Mouse (Mus musculus) embryonic facial prominence, embryonic 15.5 days (tissue): Measurements from ENCODE around the gene Zdhhc5. TPM values are rescaled to one million over a fixed set of nuclear protein-coding genes. Genes with fewer than 3 reads are reported as not detected.

ENCODE experiments used
- ATAC-seq: fragments of 200-750 bp; cut with Nextera tagmentation; 2 replicates; pipeline ENCODE4 v1.8.0; 2017; ENCODE audit warnings: low read depth, moderate TSS enrichment; ENCODE audit not compliant: insufficient number of reproducible peaks, low FRiP score, low TSS enrichment
- H3K27ac ChIP-seq: fragments of 300-500 bp; sonication (generic); replicated peaks from 2 replicates; pipeline ENCODE4 v1.5.1; 2015; ENCODE audit warnings: mild to moderate bottlenecking, inconsistent platforms
- H3K27me3 ChIP-seq: fragments of 300-500 bp; sonication (generic); 2 replicates; pipeline ENCODE4 v1.6.1; 2015; ENCODE audit warnings: inconsistent platforms
- H3K36me3 ChIP-seq: fragments of 300-500 bp; sonication (generic); 2 replicates; pipeline ENCODE4 v1.6.1; 2015; ENCODE audit warnings: mild to moderate bottlenecking, inconsistent platforms
- H3K4me1 ChIP-seq: fragments of 300-500 bp; sonication (generic); 2 replicates; pipeline ENCODE4 v1.6.1; 2015; ENCODE audit warnings: inconsistent platforms
- H3K4me2 ChIP-seq: fragments of 300-500 bp; sonication (generic); replicated peaks from 2 replicates; pipeline ENCODE4 v1.6.1; 2015; ENCODE audit warnings: mild to moderate bottlenecking, inconsistent platforms
- H3K4me3 ChIP-seq: fragments of 300-500 bp; sonication (generic); replicated peaks from 2 replicates; pipeline ENCODE4 v1.5.1; 2015; ENCODE audit warnings: mild to moderate bottlenecking, inconsistent platforms
- H3K9ac ChIP-seq: fragments of 300-500 bp; sonication (generic); 2 replicates; pipeline ENCODE4 v1.6.1; 2015; ENCODE audit warnings: inconsistent platforms
- H3K9me3 ChIP-seq: fragments of 300-500 bp; sonication (generic); replicated peaks from 2 replicates; pipeline ENCODE4 v1.6.1; 2016; ENCODE audit warnings: inconsistent platforms
- WGBS: fragments of 180-500 bp; shearing (Covaris S2); methylation state at CpG from one replicate; pipeline ENCODE4 v1.1.7; 2015; 5-methylcytosine and 5-hydroxymethylcytosine counted together
- polyA plus RNA-seq: library from polyadenylated mRNA; unstranded; fragments of >200 nt; fragmentation: Nextera tagmentation; extraction: Ambion mirVana; gene quantifications from 2 replicates; pipeline ENCODE4 v1.2.1, GENCODE M21; 2015

Zdhhc5 gene
- polyA plus RNA-seq, 1 experiment from 2014 or later = 28.1 TPM

DNA sequence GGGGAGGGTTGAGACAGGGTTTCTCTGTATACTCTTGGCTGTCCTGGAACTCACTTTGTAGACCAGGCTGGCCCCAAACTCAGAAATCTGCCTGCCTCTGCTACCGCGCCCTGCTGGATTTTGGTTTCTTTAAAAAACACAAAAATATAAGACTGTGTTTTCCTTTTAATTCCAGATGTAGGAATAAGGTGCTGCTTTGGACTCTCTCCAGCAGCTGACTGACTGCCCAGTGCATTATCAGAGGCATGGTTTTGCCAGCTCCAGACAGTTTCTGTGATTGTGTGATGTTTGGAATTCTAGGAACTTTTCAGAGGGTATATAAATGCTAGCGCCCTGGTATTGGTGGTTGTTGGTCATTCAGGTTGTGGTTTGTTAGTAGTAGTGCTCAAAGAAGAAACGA is 2.4 kb upstream of the Zdhhc5 start:
- H3K27ac ChIP-seq = no peak overlapping the region
- no peaks in the 10 kb centered on the region for H3K27me3 ChIP-seq
- H3K4me1 ChIP-seq = peaks cover 11% of the 10 kb centered on the region; the same call in 1 of the 2 replicates
- H3K4me2 ChIP-seq = no peak overlapping the region
- no peak for ATAC-seq
- no peak overlapping the region for H3K4me3 ChIP-seq
- no peaks in the 10 kb centered on the region for H3K9me3 ChIP-seq
- WGBS = 92% methylated on average over 4 of the region's 4 CpGs
- H3K9ac ChIP-seq = no peak overlapping the region
- H3K36me3 ChIP-seq = peaks cover 9% of the 10 kb centered on the region; the same call in 1 of the 2 replicates

DNA sequence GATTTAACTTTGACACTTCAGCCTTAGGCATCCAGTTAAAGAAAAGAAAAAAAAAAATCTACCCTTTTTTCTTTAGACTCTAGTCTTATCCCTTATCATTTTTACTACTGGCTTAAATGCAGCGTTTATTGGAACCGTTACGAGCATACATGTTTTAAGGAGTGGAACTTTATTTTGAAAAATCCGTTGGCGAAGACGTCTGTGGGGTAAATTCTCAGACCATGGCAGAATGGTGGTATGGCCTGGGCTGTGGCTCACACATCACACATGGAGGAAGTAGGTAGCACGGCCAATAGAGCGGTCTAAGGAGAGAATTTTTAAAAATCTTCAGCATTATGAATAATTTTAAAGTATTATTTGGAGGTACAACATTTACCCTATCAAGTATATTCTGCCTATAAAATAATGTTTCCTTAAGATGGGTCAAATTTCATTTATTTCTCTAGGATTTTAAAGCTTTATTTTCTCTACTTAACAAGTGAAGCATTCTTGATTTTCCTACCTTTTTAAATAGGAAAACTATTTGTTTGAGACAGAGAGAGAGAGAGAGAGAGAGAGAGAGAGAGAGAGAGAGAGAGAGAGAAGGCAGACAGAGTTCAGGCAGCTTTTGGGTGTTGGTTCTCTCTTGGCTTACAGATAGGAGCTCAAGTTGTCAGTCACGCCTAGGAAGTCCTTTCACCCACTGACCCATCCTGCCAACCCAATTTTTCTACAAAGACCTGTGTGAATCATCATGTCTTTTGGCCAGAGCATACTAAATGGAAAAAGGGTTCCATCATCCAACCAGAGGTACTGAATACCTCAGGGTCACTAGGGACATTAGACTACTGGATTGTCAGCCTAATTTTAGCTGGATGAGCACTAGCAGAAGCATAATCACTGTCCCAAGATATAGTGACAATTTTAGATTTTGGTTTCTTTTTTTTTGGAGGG is 1.7 kb upstream of the Zdhhc5 start:
- peak overlapping the region; percentile 98 for H3K27ac ChIP-seq
- H3K36me3 ChIP-seq = peaks cover 4% of the 10 kb centered on the region; the same call in 1 of the 2 replicates
- peak overlapping the region; percentile 74 for H3K4me2 ChIP-seq
- peaks cover 11% of the 10 kb centered on the region; the same call in 1 of the 2 replicates for H3K4me1 ChIP-seq
- H3K9ac ChIP-seq = peak overlapping the region; percentile 63; the same call in 1 of the 2 replicates
- no peaks in the 10 kb centered on the region for H3K27me3 ChIP-seq
- no peaks in the 10 kb centered on the region for H3K9me3 ChIP-seq
- 25% methylated on average over 9 of the region's 9 CpGs for WGBS
- peak overlapping the region; percentile 98 for H3K4me3 ChIP-seq
- ATAC-seq = no peak

- under 1% methylated on average over 33 of the region's 33 CpGs for WGBS
- H3K4me1 ChIP-seq = peaks cover 11% of the 10 kb centered on the region; the same call in 1 of the 2 replicates
- peak; percentile 96 for ATAC-seq
Measured at GRCm38 (mm10) chr2:84715562-84716361, 782 bp upstream of the Zdhhc5 start.

DNA sequence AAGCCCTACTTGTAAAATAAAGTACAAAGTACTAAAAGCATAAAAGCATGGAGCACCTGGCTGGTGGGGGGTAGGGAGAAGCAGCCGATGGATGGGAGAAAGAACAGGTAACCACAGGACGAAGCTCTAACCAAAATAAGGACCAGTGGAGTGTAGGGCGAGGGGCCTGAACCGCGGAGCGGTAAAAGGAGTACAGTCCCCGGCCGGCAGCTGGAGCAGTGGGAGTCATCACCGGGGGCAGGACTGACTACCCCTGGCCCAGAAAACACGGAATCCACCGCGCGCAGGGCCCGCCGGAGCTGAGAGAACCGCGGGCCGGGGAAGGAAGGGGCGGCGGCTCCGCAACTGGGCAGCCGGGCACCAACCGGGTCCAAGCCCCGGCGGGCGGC is 564 bp downstream of the Zdhhc5 start:
- H3K9ac ChIP-seq = peak overlapping the region; percentile 90
- peaks cover 11% of the 10 kb centered on the region; the same call in 1 of the 2 replicates for H3K4me1 ChIP-seq
- no peak for ATAC-seq
- under 1% methylated on average over 26 of the region's 26 CpGs for WGBS
- peaks cover 12% of the 10 kb centered on the region for H3K36me3 ChIP-seq
- no peaks in the 10 kb centered on the region for H3K27me3 ChIP-seq
- peak overlapping the region; percentile 98 for H3K27ac ChIP-seq
- no peaks in the 10 kb centered on the region for H3K9me3 ChIP-seq
- peak overlapping the region; percentile 98 for H3K4me3 ChIP-seq
- peak overlapping the region; percentile 74 for H3K4me2 ChIP-seq

More at GRCm38 (mm10) chr2:84715562-84716361, 782 bp upstream of the Zdhhc5 start:
- Histone ChIP-seq H3K27ac (peak overlapping the region; percentile 98), H3K27me3 (no peaks in the 10 kb centered on the region), H3K9me3 (no peaks in the 10 kb centered on the region), H3K36me3 (peaks cover under 1% of the 10 kb centered on the region), H3K4me3 (peak overlapping the region; percentile 98), H3K9ac (peak overlapping the region; percentile 63), H3K4me2 (peak overlapping the region; percentile 74)

GRCm38 (mm10) chr2:84711898-84712297 is 3.1 kb downstream of the Zdhhc5 start:
- Histone ChIP-seq H3K9ac (no peak overlapping the region), H3K4me2 (no peak overlapping the region), H3K27me3 (no peaks in the 10 kb centered on the region), H3K27ac (no peak overlapping the region), H3K4me3 (no peak overlapping the region), H3K9me3 (no peaks in the 10 kb centered on the region), H3K4me1 (peaks cover 18% of the 10 kb centered on the region; the same call in 1 of the 2 replicates), H3K36me3 (peaks cover 15% of the 10 kb centered on the region)
- ATAC-seq = no peak
- 79% methylated on average over 2 of the region's 2 CpGs for WGBS

GRCm38 (mm10) chr2:84707523-84707922 is 7.5 kb downstream of the Zdhhc5 start:
- no peaks in the 10 kb centered on the region for H3K9me3 ChIP-seq
- 43% methylated on average over 1 of the region's 1 CpGs for WGBS
- H3K9ac ChIP-seq = no peak overlapping the region
- no peaks in the 10 kb centered on the region for H3K27me3 ChIP-seq
- no peak for ATAC-seq
- peaks cover 15% of the 10 kb centered on the region for H3K36me3 ChIP-seq
- H3K4me3 ChIP-seq = no peak overlapping the region
- no peak overlapping the region for H3K27ac ChIP-seq
- peaks cover 10% of the 10 kb centered on the region; the same call in 1 of the 2 replicates for H3K4me1 ChIP-seq
- no peak overlapping the region for H3K4me2 ChIP-seq

GRCm38 (mm10) chr2:84705295-84705694 is 9.7 kb downstream of the Zdhhc5 start:
- H3K4me2 ChIP-seq = 0 out of 2 replicates have a peak overlapping the region, but pooled peaks have one; percentile 12
- peaks cover 10% of the 10 kb centered on the region for H3K36me3 ChIP-seq
- no peak overlapping the region for H3K9ac ChIP-seq
- no peak overlapping the region for H3K4me3 ChIP-seq
- peaks cover 10% of the 10 kb centered on the region; the same call in 1 of the 2 replicates for H3K4me1 ChIP-seq
- WGBS = 50% methylated on average over 1 of the region's 1 CpGs
- H3K27me3 ChIP-seq = no peaks in the 10 kb centered on the region
- H3K27ac ChIP-seq = peak overlapping the region; percentile 77; the same call in 1 of the 2 replicates
- no peaks in the 10 kb centered on the region for H3K9me3 ChIP-seq
- ATAC-seq = no peak

DNA sequence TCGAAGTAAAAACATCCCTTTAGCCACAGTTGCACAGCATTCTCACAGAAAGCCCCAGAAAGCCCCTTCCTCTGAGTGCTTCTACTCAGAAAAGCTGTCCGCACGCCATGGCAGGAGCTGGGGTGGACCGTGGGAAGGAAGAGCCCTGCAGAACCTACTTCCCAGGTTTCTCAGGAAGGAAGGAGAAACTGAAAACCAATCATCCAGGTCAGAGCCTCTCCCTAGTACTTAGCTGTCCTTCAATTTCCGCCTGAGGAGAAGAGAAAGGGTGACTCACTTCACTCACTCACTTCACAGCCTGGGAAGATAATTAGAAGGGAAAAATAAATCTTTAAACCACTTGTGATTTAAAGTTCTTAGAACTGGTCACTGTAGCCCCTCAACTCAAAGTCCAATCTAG is 10.7 kb downstream of the Zdhhc5 start:
- H3K4me2 ChIP-seq = no peak overlapping the region
- H3K36me3 ChIP-seq = peaks cover 4% of the 10 kb centered on the region; the same call in 1 of the 2 replicates
- no peaks in the 10 kb centered on the region for H3K27me3 ChIP-seq
- no peak for ATAC-seq
- H3K27ac ChIP-seq = peak overlapping the region; percentile 68; the same call in 1 of the 2 replicates
- WGBS = 69% methylated on average over 5 of the region's 5 CpGs
- no peaks in the 10 kb centered on the region for H3K9me3 ChIP-seq
- no peak overlapping the region for H3K9ac ChIP-seq
- H3K4me1 ChIP-seq = peaks cover 10% of the 10 kb centered on the region; the same call in 1 of the 2 replicates
- H3K4me3 ChIP-seq = no peak overlapping the region

GRCm38 (mm10) chr2:84703497-84703896 is 11.5 kb downstream of the Zdhhc5 start:
- WGBS = 79% methylated on average over 1 of the region's 1 CpGs
- no peak overlapping the region for H3K4me3 ChIP-seq
- peaks cover 6% of the 10 kb centered on the region; the same call in 1 of the 2 replicates for H3K36me3 ChIP-seq
- H3K27ac ChIP-seq = no peak overlapping the region
- no peak overlapping the region for H3K9ac ChIP-seq
- no peak overlapping the region for H3K4me2 ChIP-seq
- peaks cover 10% of the 10 kb centered on the region; the same call in 1 of the 2 replicates for H3K4me1 ChIP-seq
- no peaks in the 10 kb centered on the region for H3K27me3 ChIP-seq
- H3K9me3 ChIP-seq = no peaks in the 10 kb centered on the region
- no peak for ATAC-seq

GRCm38 (mm10) chr2:84695007-84695695 is 19.8 kb downstream of the Zdhhc5 start:
- ATAC-seq = no peak
- Histone ChIP-seq H3K4me3 (no peak overlapping the region), H3K27ac (no peak overlapping the region), H3K9ac (no peak overlapping the region), H3K36me3 (peaks cover 61% of the 10 kb centered on the region), H3K27me3 (no peaks in the 10 kb centered on the region), H3K4me1 (no peaks in the 10 kb centered on the region), H3K9me3 (no peaks in the 10 kb centered on the region), H3K4me2 (no peak overlapping the region)
- WGBS = 91% methylated on average over 5 of the region's 5 CpGs
